Mouse (Mus musculus) liver, embryonic 11.5 days (tissue): Measurements from ENCODE around the gene Dhx32. TPM values are rescaled to one million over a fixed set of nuclear protein-coding genes. Genes with fewer than 3 reads are reported as not detected.

Experiments used
- ATAC-seq: fragments of 200-750 bp; cut with Nextera tagmentation; replicated peaks from 2 replicates; pipeline ENCODE4 v1.8.0; 2017; ENCODE audit warnings: moderate number of reproducible peaks, mild to moderate bottlenecking, moderate TSS enrichment, moderate library complexity; ENCODE audit not compliant: low FRiP score
- DNase-seq: peaks from one replicate; pipeline ENCODE4 v3.0.0-alpha.2; 2017; ENCODE audit warnings: low spot score
- H3K27ac ChIP-seq: fragments of 300-500 bp; sonication (generic); 2 replicates; pipeline ENCODE4 v1.5.1; 2014; ENCODE audit warnings: mild to moderate bottlenecking, low read depth, low read length, control low read depth
- H3K27me3 ChIP-seq: fragments of 300-500 bp; sonication (generic); replicated peaks from 2 replicates; pipeline ENCODE4 v1.6.1; 2014; ENCODE audit warnings: low read length, mixed read lengths; ENCODE audit not compliant: control insufficient read depth, insufficient read depth
- H3K36me3 ChIP-seq: fragments of 300-500 bp; sonication (generic); 2 replicates; pipeline ENCODE4 v1.6.1; 2014; ENCODE audit warnings: mild to moderate bottlenecking, low read length, moderate library complexity, mixed read lengths; ENCODE audit not compliant: control insufficient read depth, insufficient read depth
- H3K4me1 ChIP-seq: fragments of 300-500 bp; sonication (generic); replicated peaks from 2 replicates; pipeline ENCODE4 v1.6.1; 2014; ENCODE audit warnings: low read length, mixed read lengths; ENCODE audit not compliant: control insufficient read depth, insufficient read depth
- H3K4me2 ChIP-seq: fragments of 300-500 bp; sonication (generic); 2 replicates; pipeline ENCODE4 v1.6.1; 2014; ENCODE audit warnings: mild to moderate bottlenecking, control low read depth, moderate library complexity
- H3K4me3 ChIP-seq: fragments of 300-500 bp; sonication (generic); 2 replicates; pipeline ENCODE4 v1.5.1; 2014; ENCODE audit warnings: low read depth, low read length, control low read depth
- H3K9ac ChIP-seq: fragments of 300-500 bp; sonication (generic); 2 replicates; pipeline ENCODE4 v1.6.1; 2014; ENCODE audit warnings: low read depth, low read length, control low read depth
- H3K9me3 ChIP-seq: fragments of 300-500 bp; sonication (generic); 2 replicates; pipeline ENCODE4 v1.6.1; 2016; ENCODE audit warnings: low read length, inconsistent platforms, mixed read lengths; ENCODE audit not compliant: control insufficient read depth
- WGBS: fragments of 180-500 bp; shearing (Covaris S2); extraction: QIAGEN DNeasy Blood & Tissue Kit; methylation state at CpG from one replicate; pipeline ENCODE4 v1.1.7; 2014; 5-methylcytosine and 5-hydroxymethylcytosine counted together
- polyA plus RNA-seq: library from polyadenylated mRNA; unstranded; fragments of >200 nt; fragmentation: Nextera tagmentation; extraction: Ambion mirVana; gene quantifications from 2 replicates; pipeline ENCODE4 v1.2.1, GENCODE M21; 2014

Gene Dhx32
- 22.6 and 25.2 TPM in 2 replicates for polyA plus RNA-seq

DNA sequence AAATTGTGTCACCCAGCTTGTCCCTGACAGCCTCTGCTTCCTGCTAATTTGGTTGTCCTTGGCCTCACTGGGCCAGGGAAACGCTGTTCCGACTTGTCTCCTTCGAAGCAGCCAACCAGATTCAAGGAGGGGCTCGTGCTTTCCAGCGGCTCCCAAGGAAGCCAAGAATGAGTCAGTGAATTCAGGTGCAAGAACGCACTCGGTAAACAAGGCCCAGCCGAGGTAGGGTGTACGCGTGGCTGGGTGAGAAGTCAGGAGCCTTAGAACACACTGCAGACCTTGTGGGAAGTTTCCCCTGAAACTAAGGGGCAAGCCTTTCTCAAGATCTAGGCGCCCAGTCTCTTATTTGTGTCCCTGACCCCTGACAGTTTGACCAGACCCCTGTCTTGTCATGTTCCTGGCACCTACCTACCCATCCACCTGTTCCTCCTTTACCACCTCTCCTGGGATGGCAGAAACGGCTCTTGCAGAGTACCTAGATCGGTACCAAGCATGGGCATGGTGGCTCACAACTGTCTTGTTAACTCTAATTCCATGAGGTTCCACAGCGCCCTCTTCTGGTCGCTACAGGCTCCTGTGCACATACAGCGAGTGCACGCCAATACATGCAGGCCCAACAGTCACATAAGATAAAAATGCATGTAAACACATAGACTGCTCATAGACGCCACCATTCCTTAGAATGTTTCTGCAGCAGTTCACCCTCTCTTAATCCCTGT, at the start of gene Dhx32:
TSS of gene Dhx32 (minus strand) at position 10 of the 719 bp plus-strand sequence.
- H3K27me3 ChIP-seq: no peaks in the 10 kb centered on the region
- no peak within 1 kb of the TSS for H3K9ac ChIP-seq
- H3K9me3 ChIP-seq: no peaks in the 10 kb centered on the region
- H3K4me3 ChIP-seq: no peak within 1 kb of the TSS
- 21% methylated on average over 18 of the region's 18 CpGs for WGBS
- no peaks in the 10 kb centered on the region for H3K36me3 ChIP-seq
- no peaks in the 10 kb centered on the region for H3K4me1 ChIP-seq
- H3K27ac ChIP-seq: no peak within 1 kb of the TSS
- peak; percentile 95 for ATAC-seq
- DNase-seq: peak; percentile 54
- H3K4me2 ChIP-seq: peak within 1 kb of the TSS; percentile 41

DNA sequence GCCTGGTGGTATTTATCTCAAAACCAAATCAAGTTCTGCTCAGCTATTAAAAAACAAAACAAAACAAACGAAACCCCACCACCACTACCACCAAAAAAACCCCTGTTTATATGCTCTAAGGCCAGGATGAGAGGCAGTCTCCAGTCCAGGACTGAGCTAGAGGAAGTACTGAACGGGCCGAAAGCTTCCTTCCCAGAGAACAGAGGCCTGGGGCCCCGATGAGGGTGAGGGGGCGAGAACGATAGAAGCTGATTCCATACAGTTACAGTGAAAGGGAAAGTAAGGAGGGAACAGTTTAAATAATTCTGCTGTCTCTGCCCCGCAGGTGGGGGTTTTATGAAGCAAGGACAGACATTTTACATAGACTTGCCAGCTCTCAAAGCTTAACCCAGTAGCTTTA, 47.1 kb upstream of the Dhx32 start:
- no peak overlapping the region for H3K4me2 ChIP-seq
- WGBS: 48% methylated on average over 7 of the region's 7 CpGs
- no peak for ATAC-seq
- no peak overlapping the region for H3K9ac ChIP-seq
- no peak overlapping the region for H3K4me3 ChIP-seq
- H3K27me3 ChIP-seq: no peaks in the 10 kb centered on the region
- no peaks in the 10 kb centered on the region for H3K4me1 ChIP-seq
- DNase-seq: no peak
- no peak overlapping the region for H3K27ac ChIP-seq
- no peaks in the 10 kb centered on the region for H3K36me3 ChIP-seq
- no peaks in the 10 kb centered on the region for H3K9me3 ChIP-seq

GRCm38 (mm10) chr7:133828514-133828913, 46.0 kb upstream of the Dhx32 start:
- H3K4me3 ChIP-seq: no peak overlapping the region
- no peak for ATAC-seq
- H3K27me3 ChIP-seq: no peaks in the 10 kb centered on the region
- no peak for DNase-seq
- WGBS: 51% methylated on average over 4 of the region's 4 CpGs
- H3K9ac ChIP-seq: no peak overlapping the region
- H3K36me3 ChIP-seq: no peaks in the 10 kb centered on the region
- H3K9me3 ChIP-seq: peaks cover 3% of the 10 kb centered on the region; the same call in 1 of the 2 replicates
- H3K27ac ChIP-seq: 0 out of 2 replicates have a peak overlapping the region, but pooled peaks have one; percentile 15
- no peak overlapping the region for H3K4me2 ChIP-seq
- no peaks in the 10 kb centered on the region for H3K4me1 ChIP-seq

GRCm38 (mm10) chr7:133824579-133824978, 42.1 kb upstream of the Dhx32 start:
- no peak for ATAC-seq
- H3K36me3 ChIP-seq: no peaks in the 10 kb centered on the region
- H3K9ac ChIP-seq: no peak overlapping the region
- DNase-seq: no peak
- no peak overlapping the region for H3K27ac ChIP-seq
- WGBS: 78% methylated on average over 2 of the region's 2 CpGs
- peaks cover 3% of the 10 kb centered on the region; the same call in 1 of the 2 replicates for H3K9me3 ChIP-seq
- H3K4me2 ChIP-seq: no peak overlapping the region
- H3K27me3 ChIP-seq: no peaks in the 10 kb centered on the region
- H3K4me3 ChIP-seq: no peak overlapping the region
- no peaks in the 10 kb centered on the region for H3K4me1 ChIP-seq

GRCm38 (mm10) chr7:133823751-133824150, 41.2 kb upstream of the Dhx32 start:
- H3K4me3 ChIP-seq: no peak overlapping the region
- peaks cover 3% of the 10 kb centered on the region; the same call in 1 of the 2 replicates for H3K9me3 ChIP-seq
- ATAC-seq: no peak
- H3K4me1 ChIP-seq: no peaks in the 10 kb centered on the region
- WGBS: 72% methylated on average over 6 of the region's 6 CpGs
- H3K27me3 ChIP-seq: no peaks in the 10 kb centered on the region
- DNase-seq: no peak
- no peaks in the 10 kb centered on the region for H3K36me3 ChIP-seq
- no peak overlapping the region for H3K4me2 ChIP-seq
- H3K27ac ChIP-seq: no peak overlapping the region
- no peak overlapping the region for H3K9ac ChIP-seq

GRCm38 (mm10) chr7:133813331-133813730, 30.8 kb upstream of the Dhx32 start:
- ATAC-seq (no peak), DNase-seq (no peak)
- Histone ChIP-seq H3K9ac (no peak overlapping the region), H3K36me3 (no peaks in the 10 kb centered on the region), H3K4me3 (no peak overlapping the region), H3K9me3 (no peaks in the 10 kb centered on the region), H3K27me3 (no peaks in the 10 kb centered on the region), H3K4me1 (no peaks in the 10 kb centered on the region), H3K4me2 (no peak overlapping the region), H3K27ac (no peak overlapping the region)
- 79% methylated on average over 4 of the region's 4 CpGs for WGBS

GRCm38 (mm10) chr7:133812927-133813326, 30.4 kb upstream of the Dhx32 start:
- Histone ChIP-seq H3K9me3 (no peaks in the 10 kb centered on the region), H3K36me3 (no peaks in the 10 kb centered on the region), H3K4me2 (no peak overlapping the region), H3K27me3 (no peaks in the 10 kb centered on the region), H3K4me1 (no peaks in the 10 kb centered on the region), H3K4me3 (no peak overlapping the region), H3K9ac (no peak overlapping the region), H3K27ac (no peak overlapping the region)
- 75% methylated on average over 7 of the region's 7 CpGs for WGBS
- no peak for ATAC-seq
- DNase-seq: no peak

DNA sequence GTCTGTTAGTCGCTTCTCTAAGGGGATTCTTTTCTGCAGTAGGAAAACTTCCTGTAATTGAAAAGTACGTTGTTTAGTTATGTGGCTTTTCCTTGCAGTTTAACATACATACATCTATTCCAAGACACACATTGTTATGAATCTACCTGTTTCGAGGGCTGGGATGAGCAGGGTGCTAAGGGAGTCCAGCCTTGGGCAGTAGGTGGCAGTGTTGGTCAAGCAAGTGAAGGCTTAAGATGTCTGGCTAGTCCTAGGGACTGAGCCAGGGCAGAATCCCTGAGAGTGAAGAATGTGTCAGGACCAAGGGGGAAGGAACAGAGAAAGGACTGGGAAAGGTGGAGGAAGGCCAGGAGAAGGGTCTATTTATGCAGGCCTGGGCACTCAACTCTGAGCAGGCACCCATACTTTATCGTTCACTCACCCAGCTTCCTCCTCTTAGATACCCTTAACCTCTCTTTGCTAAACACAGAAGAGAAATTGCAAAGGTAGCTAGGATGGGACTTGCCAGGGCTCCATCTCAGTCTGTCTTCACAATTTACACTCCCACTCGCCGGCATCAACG, 23.2 kb upstream of the Dhx32 start:
- ATAC-seq: peak; percentile 54; the same call in 1 of the 2 replicates
- DNase-seq: no peak

DNA sequence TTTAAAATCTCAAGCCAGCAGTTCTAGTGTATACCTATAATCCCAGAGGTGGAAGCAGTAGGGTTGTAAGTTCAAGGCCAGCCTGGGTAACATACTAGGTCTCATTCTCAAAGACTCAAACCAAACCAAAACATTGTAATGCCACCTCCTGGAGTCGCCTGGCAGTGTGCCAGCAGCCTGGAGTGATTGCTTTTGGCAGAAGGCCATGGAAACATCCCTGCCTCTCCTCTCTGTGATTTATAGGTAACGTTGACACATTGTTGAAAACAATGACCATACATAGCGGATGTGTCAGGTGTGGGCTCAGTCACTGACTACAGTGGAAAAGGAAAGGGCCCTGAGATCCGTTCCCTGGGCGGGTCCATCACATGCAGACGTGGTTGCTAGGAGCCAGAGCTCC, 19.3 kb upstream of the Dhx32 start:
- H3K27me3 ChIP-seq: no peaks in the 10 kb centered on the region
- no peak overlapping the region for H3K4me2 ChIP-seq
- H3K9ac ChIP-seq: no peak overlapping the region
- WGBS: 56% methylated on average over 6 of the region's 6 CpGs
- H3K9me3 ChIP-seq: no peaks in the 10 kb centered on the region
- no peak overlapping the region for H3K4me3 ChIP-seq
- no peak overlapping the region for H3K27ac ChIP-seq
- H3K4me1 ChIP-seq: no peaks in the 10 kb centered on the region
- H3K36me3 ChIP-seq: no peaks in the 10 kb centered on the region
- ATAC-seq (no peak), DNase-seq (no peak)

More for the DNA sequence above, 23.2 kb upstream of the Dhx32 start:
- Histone ChIP-seq H3K9me3 (no peaks in the 10 kb centered on the region), H3K4me3 (no peak overlapping the region), H3K4me1 (no peaks in the 10 kb centered on the region), H3K27ac (no peak overlapping the region), H3K9ac (no peak overlapping the region), H3K4me2 (no peak overlapping the region), H3K27me3 (no peaks in the 10 kb centered on the region), H3K36me3 (no peaks in the 10 kb centered on the region)
- 50% methylated on average over 7 of the region's 7 CpGs for WGBS
